ENCODE assay signal across 9 mouse cellular contexts in the genomic region with DNA sequence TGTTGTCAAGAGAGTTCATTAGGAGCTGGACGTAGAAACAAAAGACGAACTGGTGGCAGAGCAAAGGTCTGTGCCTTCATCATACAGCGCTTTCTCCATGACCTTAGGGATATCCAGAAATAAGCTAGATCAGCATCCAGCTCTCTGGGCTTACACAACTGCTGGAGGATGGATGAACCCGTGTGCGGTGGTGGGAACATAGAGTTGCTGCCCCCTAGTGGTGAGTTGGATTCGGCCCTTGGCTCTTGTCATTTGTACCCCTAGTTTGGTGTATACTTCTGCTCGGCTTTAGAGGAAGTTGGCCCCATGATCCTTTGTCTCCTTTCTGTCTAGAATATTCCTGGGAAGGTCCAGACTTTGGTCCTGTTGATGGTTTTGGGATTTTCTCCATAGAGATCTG.
DNase-seq lines count a peak whose midpoint lies in the region; ATAC-seq and TF ChIP-seq lines count a peak whose summit lies in the region.
"Had no signal": no experiment of that assay in that cellular context is flagged by ENCODE, and none has a peak within 500 bp of the region (broad histone marks: within the 10 kb centered on the region; RNA-seq: fewer than 3 reads in every experiment).

No protein-coding gene starts in this region.

- ATAC-seq in intestine, embryonic 14.5 days (replicated peaks; ENCODE audit: low FRiP score, low TSS enrichment, low read depth): no peak
- no peak for ATAC-seq in intestine, embryonic 15.5 days
- ATAC-seq in midbrain, postnatal 0 days (ENCODE audit: low FRiP score): no peak
- ATAC-seq in monocyte, adult 5-6 weeks (replicated peaks; ENCODE audit: insufficient number of reproducible peaks, low FRiP score, low TSS enrichment, poor library complexity, severe bottlenecking): no peak

- no peaks in the 10 kb centered on the region for H3K79me2 ChIP-seq in MEL (ENCODE audit: control insufficient read depth, insufficient read depth, low read length, poor library complexity)

- H3K4me2 ChIP-seq in intestine, embryonic 14.5 days (ENCODE audit: low read length): no peak overlapping the region
- H3K4me2 ChIP-seq in intestine, embryonic 15.5 days (replicated peaks): no peak overlapping the region
- no peak overlapping the region for H3K4me2 ChIP-seq in midbrain, postnatal 0 days (ENCODE audit: low read depth, low read length, poor library complexity, severe bottlenecking)
- H3K4me2 ChIP-seq: liver, embryonic 15.5 days had no signal

- H3K9me3 ChIP-seq in intestine, embryonic 14.5 days (ENCODE audit: control insufficient read depth, low read length): no peaks in the 10 kb centered on the region
- H3K9me3 ChIP-seq in intestine, embryonic 15.5 days: no peaks in the 10 kb centered on the region
- H3K9me3 ChIP-seq in MEL (replicated peaks; ENCODE audit: insufficient read depth, low read length): no peaks in the 10 kb centered on the region
- no peaks in the 10 kb centered on the region for H3K9me3 ChIP-seq in midbrain, postnatal 0 days (ENCODE audit: low read length)
- H3K9me3 ChIP-seq: liver, embryonic 15.5 days had no signal

- no peaks in the 10 kb centered on the region for H3K36me3 ChIP-seq in intestine, embryonic 14.5 days (ENCODE audit: control insufficient read depth, insufficient read depth, low read length)
- H3K36me3 ChIP-seq in intestine, embryonic 15.5 days: no peaks in the 10 kb centered on the region
- no peaks in the 10 kb centered on the region for H3K36me3 ChIP-seq in MEL (ENCODE audit: control insufficient read depth in 1 of 2, insufficient read depth in 2 of 2, low read length in 2 of 2)
- no peaks in the 10 kb centered on the region for H3K36me3 ChIP-seq in midbrain, postnatal 0 days (ENCODE audit: insufficient read depth, low read length)
- H3K36me3 ChIP-seq: liver, embryonic 15.5 days had no signal

- no peak for TF ChIP-seq EP300 in MEL (IDR thresholded peaks at IDR 0.05; ENCODE audit: low read depth in 1 of 2, low read length in 2 of 2)

- peak; percentile 18 to 45 (median 43); a peak in 5 of 6 replicates for TF ChIP-seq CTCF in MEL (IDR thresholded peaks at IDR 0.05 in 2 of 3, conservative IDR thresholded peaks at IDR 0.05 in 1 of 3; ENCODE audit: control insufficient read depth in 1 of 3, insufficient read depth in 1 of 3, low read depth in 2 of 3, low read length in 3 of 3, poor library complexity in 1 of 3, severe bottlenecking in 1 of 3)
- TF ChIP-seq CTCF in midbrain, postnatal 0 days (IDR thresholded peaks at IDR 0.05): peak; percentile 69

- no peak overlapping the region for H3K9ac ChIP-seq in intestine, embryonic 14.5 days (ENCODE audit: low read length)
- H3K9ac ChIP-seq in intestine, embryonic 15.5 days: no peak overlapping the region
- no peak overlapping the region for H3K9ac ChIP-seq in MEL (ENCODE audit: control insufficient read depth, low read depth, low read length, poor library complexity, severe bottlenecking)
- H3K9ac ChIP-seq in midbrain, postnatal 0 days (replicated peaks; ENCODE audit: low read length, poor library complexity, severe bottlenecking): no peak overlapping the region
- H3K9ac ChIP-seq: liver, embryonic 15.5 days had no signal

- no peak; the same call in 1 of the 2 replicates for TF ChIP-seq RAD21 in MEL (IDR thresholded peaks at IDR 0.05; ENCODE audit: low read depth, low read length)

- no peak overlapping the region for H3K4me3 ChIP-seq in intestine, embryonic 14.5 days (ENCODE audit: low read depth, low read length)
- H3K4me3 ChIP-seq in intestine, embryonic 15.5 days (replicated peaks): no peak overlapping the region
- H3K4me3 ChIP-seq in MEL (ENCODE audit: control insufficient read depth in 1 of 2, insufficient read depth in 1 of 2, low read depth in 2 of 2, low read length in 2 of 2): no peak overlapping the region
- no peak overlapping the region for H3K4me3 ChIP-seq in midbrain, postnatal 0 days (ENCODE audit: low read depth, low read length)
- H3K4me3 ChIP-seq: liver, embryonic 15.5 days had no signal

- TF ChIP-seq POLR2A in MEL (IDR thresholded peaks at IDR 0.05; ENCODE audit: control insufficient read depth in 1 of 2, insufficient read depth in 1 of 2, low read depth in 1 of 2, low read length in 2 of 2, poor library complexity in 1 of 2): no peak

- DNase-seq in intestine, embryonic 14.5 days (ENCODE audit: low spot score): peak; percentile 61
- DNase-seq in MEL (ENCODE audit: low read depth, low spot score): peak; percentile 9
- peak; percentile 27 for DNase-seq in cerebellum, adult 11 months
- DNase-seq in gastrocnemius, adult 8-10 months (ENCODE audit: low spot score in 2 of 2): peak; percentile 13 to 30
- peak; percentile 40 to 62 for DNase-seq in layer of hippocampus, postnatal 10 days (ENCODE audit: low spot score in 2 of 2)
- peak; percentile 30 for DNase-seq in midbrain, postnatal 0 days (ENCODE audit: low spot score)

- no peaks in the 10 kb centered on the region for H3K27me3 ChIP-seq in intestine, embryonic 14.5 days (replicated peaks; ENCODE audit: control insufficient read depth, insufficient read depth, low read length)
- H3K27me3 ChIP-seq in intestine, embryonic 15.5 days (replicated peaks): no peaks in the 10 kb centered on the region
- H3K27me3 ChIP-seq in MEL (ENCODE audit: control insufficient read depth in 1 of 2, insufficient read depth in 2 of 2, low read length in 2 of 2): no peaks in the 10 kb centered on the region
- no peaks in the 10 kb centered on the region for H3K27me3 ChIP-seq in midbrain, postnatal 0 days (ENCODE audit: insufficient read depth, low read length)
- H3K27me3 ChIP-seq: liver, embryonic 15.5 days had no signal

- no peaks in the 10 kb centered on the region for H3K4me1 ChIP-seq in intestine, embryonic 14.5 days (replicated peaks; ENCODE audit: control insufficient read depth, insufficient read depth, low read length)
- no peaks in the 10 kb centered on the region for H3K4me1 ChIP-seq in intestine, embryonic 15.5 days (replicated peaks)
- H3K4me1 ChIP-seq in MEL (ENCODE audit: control insufficient read depth in 1 of 2, insufficient read depth in 2 of 2, low read length in 2 of 2): no peaks in the 10 kb centered on the region
- no peaks in the 10 kb centered on the region for H3K4me1 ChIP-seq in midbrain, postnatal 0 days (ENCODE audit: insufficient read depth, low read length)
- H3K4me1 ChIP-seq: liver, embryonic 15.5 days had no signal

- no peak overlapping the region for H3K27ac ChIP-seq in intestine, embryonic 14.5 days (ENCODE audit: low read depth)
- H3K27ac ChIP-seq in intestine, embryonic 15.5 days: no peak overlapping the region
- H3K27ac ChIP-seq in MEL (ENCODE audit: control insufficient read depth, low read depth, low read length): no peak overlapping the region
- H3K27ac ChIP-seq in midbrain, postnatal 0 days (ENCODE audit: low read depth, low read length): no peak overlapping the region
- H3K27ac ChIP-seq: liver, embryonic 15.5 days had no signal

- WGBS in intestine, embryonic 14.5 days: 39% methylated on average over 7 of the region's 7 CpGs
- whole genome bisulfite sequencing in intestine, embryonic 15.5 days: 42% methylated on average over 7 of the region's 7 CpGs
- WGBS in midbrain, postnatal 0 days: 50% methylated on average over 7 of the region's 7 CpGs

TF ChIP-seq in MEL, 35 proteins besides CTCF, POLR2A, EP300 and RAD21:
- TF ChIP-seq ZNF384 (IDR thresholded peaks at IDR 0.05; ENCODE audit: low read depth, low read length) (no peak), MXI1 (IDR thresholded peaks at IDR 0.05; ENCODE audit: low read depth, low read length) (no peak)

Comparison
In these comparisons a context has a peak if more than half of its experiments do, and no peak if none do; other contexts are left out.
1. DNase-seq: peak in every context shown above with its lines; median percentile 61 in intestine, embryonic 14.5 days; 51 in layer of hippocampus, postnatal 10 days; 30 in midbrain, postnatal 0 days; 27 in cerebellum, adult 11 months; 22 in gastrocnemius, adult 8-10 months; 9 in MEL.